Mouse (Mus musculus): Measurements from ENCODE around the gene Hsp90ab1. TPM values are rescaled to one million over a fixed set of nuclear protein-coding genes. Genes with fewer than 3 reads are reported as not detected.

Hsp90ab1 gene
- polyA plus RNA-seq (2015; fragmentation: Nextera tagmentation; extraction: Ambion mirVana): 483 and 505 TPM in 2 replicates

DNA sequence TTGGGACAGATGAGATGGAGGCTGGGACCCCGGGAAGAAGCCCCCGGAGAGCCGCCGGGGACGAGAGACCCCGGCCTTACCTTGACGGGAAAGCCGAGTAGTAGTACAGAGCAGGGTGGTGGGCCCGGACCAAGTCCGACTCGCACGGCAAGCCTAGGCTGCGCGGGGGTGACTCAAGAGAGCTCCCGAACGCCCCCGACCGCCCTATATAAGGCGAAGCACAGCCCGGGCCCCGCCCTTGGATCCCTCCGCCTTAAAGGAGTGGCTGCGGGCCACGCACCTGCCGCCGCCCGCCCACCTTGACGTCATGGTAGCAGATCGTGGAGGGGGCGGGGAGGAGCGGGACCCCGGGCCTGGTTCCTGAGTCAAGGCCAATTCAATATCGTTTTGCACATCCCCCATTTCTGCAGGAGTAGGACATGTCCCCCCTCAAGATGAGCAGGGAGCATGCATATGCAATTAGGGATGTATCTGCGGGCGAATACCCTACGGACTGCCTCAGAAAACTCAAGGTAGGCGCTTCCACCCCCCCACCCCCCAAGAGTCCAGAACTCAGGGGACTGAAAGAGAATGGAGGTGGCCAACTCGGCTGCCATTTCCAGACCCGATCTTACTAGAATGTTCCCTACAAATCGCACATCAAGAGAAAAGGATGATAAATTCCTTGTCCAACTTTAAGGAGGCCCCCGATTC is at the start of gene Hsp90ab1:
TSS of gene Hsp90ab1 (minus strand) at position 185 of the 693 bp plus-strand sequence.
- H3K9ac ChIP-seq (ENCODE audit: low read depth, low read length): peak within 1 kb of the TSS; percentile 97
- no peaks in the 10 kb centered on the region for H3K27me3 ChIP-seq (replicated peaks; ENCODE audit: control insufficient read depth, insufficient read depth, low read length)
- H3K4me2 ChIP-seq (replicated peaks; ENCODE audit: low read depth): peak within 1 kb of the TSS; percentile 86
- peak within 1 kb of the TSS; percentile 100 for H3K4me3 ChIP-seq (ENCODE audit: low read depth, low read length)
- WGBS: under 1% methylated on average over 41 of the region's 41 CpGs
- no peaks in the 10 kb centered on the region for H3K9me3 ChIP-seq (ENCODE audit: control insufficient read depth)
- no peak for TF ChIP-seq CTCF (IDR thresholded peaks at IDR 0.05; ENCODE audit: low read depth)
- peak; percentile 81 for ATAC-seq
- peaks cover 32% of the 10 kb centered on the region for H3K36me3 ChIP-seq (ENCODE audit: control insufficient read depth, insufficient read depth)
- H3K4me1 ChIP-seq (replicated peaks; ENCODE audit: control insufficient read depth, insufficient read depth, low read length): peaks cover 9% of the 10 kb centered on the region
- H3K27ac ChIP-seq (ENCODE audit: low read depth, low read length): peak within 1 kb of the TSS; percentile 95

DNA sequence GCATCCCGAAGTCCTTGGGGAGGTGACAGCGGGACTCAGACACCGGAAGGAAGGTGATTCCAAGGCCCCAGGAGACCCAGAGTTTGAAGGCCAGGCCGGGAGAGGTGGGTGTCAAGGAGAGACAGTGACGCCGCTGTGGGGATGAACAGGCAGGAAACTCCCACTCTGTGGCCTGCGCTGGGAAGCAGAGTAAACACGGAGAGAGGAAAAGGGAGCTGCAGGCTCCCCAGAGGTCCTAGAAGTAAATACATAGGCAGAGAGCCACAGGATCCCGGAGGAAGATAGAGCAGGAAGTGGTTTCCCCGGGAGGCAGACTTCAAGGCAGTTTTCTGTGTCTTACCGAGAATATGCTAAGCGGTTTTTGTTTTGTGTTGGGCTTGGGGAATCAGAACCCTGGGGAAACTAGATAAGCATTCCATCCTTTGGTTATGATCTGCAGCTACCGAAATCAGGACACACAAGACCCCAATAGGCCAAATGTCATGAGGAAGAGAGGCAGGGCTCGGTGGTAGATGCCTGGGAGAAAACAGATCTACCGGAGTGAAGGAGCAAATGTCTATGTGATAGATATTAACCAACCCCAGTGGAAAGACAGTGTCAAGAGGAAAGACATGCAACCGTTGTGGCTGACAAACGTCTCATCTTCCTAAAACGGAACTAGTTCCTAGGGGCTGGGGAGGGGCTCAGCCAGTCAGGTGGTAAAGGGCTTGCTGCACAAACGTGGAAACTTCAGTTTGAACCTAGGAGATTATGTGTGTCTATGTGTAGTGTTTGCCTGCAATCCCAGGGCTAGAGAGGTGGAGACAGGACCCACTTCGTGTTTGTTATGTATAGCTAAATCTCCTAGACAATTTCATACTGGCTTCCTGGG is 46.5 kb upstream of the Hsp90ab1 start:
- 0 out of 2 replicates have a peak, but pooled peaks cover 5% of the 10 kb centered on the region for H3K4me1 ChIP-seq (replicated peaks; ENCODE audit: control insufficient read depth, insufficient read depth, low read length)
- 0 out of 2 replicates have a peak, but pooled peaks have one; percentile 19 for ATAC-seq
- H3K27ac ChIP-seq (ENCODE audit: low read depth, low read length): peak overlapping the region; percentile 70
- H3K36me3 ChIP-seq (ENCODE audit: control insufficient read depth, insufficient read depth): no peaks in the 10 kb centered on the region
- no peak for TF ChIP-seq CTCF (IDR thresholded peaks at IDR 0.05; ENCODE audit: low read depth)
- no peaks in the 10 kb centered on the region for H3K27me3 ChIP-seq (replicated peaks; ENCODE audit: control insufficient read depth, insufficient read depth, low read length)
- WGBS: 22% methylated on average over 20 of the region's 20 CpGs
- H3K9me3 ChIP-seq (ENCODE audit: control insufficient read depth): no peaks in the 10 kb centered on the region
- peak overlapping the region; percentile 42 for H3K9ac ChIP-seq (ENCODE audit: low read depth, low read length)
- peak overlapping the region; percentile 22 for H3K4me3 ChIP-seq (ENCODE audit: low read depth, low read length)
- H3K4me2 ChIP-seq (replicated peaks; ENCODE audit: low read depth): peak overlapping the region; percentile 52

DNA sequence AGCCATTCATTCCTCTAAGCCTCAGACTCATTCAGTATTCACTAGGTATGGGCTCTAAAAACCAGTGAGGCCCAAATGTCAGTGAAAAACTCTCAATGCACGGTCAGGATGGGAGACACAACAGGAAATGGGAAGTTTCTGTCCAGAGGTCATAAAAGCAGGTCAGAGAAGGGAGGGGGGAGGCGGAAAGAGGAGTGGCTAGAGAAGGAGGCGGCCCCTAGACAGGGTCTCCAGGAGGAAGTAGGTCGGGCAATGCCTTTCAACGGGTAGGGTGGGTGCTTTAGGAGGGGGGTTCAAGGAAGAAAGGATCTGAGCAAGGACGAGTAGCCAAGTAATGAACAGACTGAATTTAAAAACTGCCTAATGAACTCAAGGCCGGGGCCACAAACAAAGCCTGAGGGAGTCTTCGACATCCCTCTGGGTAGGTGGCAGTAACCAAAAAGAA is 45.9 kb upstream of the Hsp90ab1 start:
- H3K4me2 ChIP-seq (replicated peaks; ENCODE audit: low read depth): peak overlapping the region; percentile 52
- no peaks in the 10 kb centered on the region for H3K36me3 ChIP-seq (ENCODE audit: control insufficient read depth, insufficient read depth)
- no peaks in the 10 kb centered on the region for H3K27me3 ChIP-seq (replicated peaks; ENCODE audit: control insufficient read depth, insufficient read depth, low read length)
- H3K4me3 ChIP-seq (ENCODE audit: low read depth, low read length): peak overlapping the region; percentile 22
- H3K9ac ChIP-seq (ENCODE audit: low read depth, low read length): peak overlapping the region; percentile 42
- no peaks in the 10 kb centered on the region for H3K9me3 ChIP-seq (ENCODE audit: control insufficient read depth)
- 0 out of 2 replicates have a peak, but pooled peaks cover 5% of the 10 kb centered on the region for H3K4me1 ChIP-seq (replicated peaks; ENCODE audit: control insufficient read depth, insufficient read depth, low read length)
- TF ChIP-seq CTCF (IDR thresholded peaks at IDR 0.05; ENCODE audit: low read depth): no peak
- 24% methylated on average over 8 of the region's 8 CpGs for WGBS
- ATAC-seq: no peak
- H3K27ac ChIP-seq (ENCODE audit: low read depth, low read length): peak overlapping the region; percentile 70

- Histone ChIP-seq H3K27me3 (replicated peaks; ENCODE audit: control insufficient read depth, insufficient read depth, low read length) (no peaks in the 10 kb centered on the region), H3K27ac (ENCODE audit: low read depth, low read length) (no peak overlapping the region), H3K4me2 (replicated peaks; ENCODE audit: low read depth) (no peak overlapping the region), H3K9me3 (ENCODE audit: control insufficient read depth) (no peaks in the 10 kb centered on the region), H3K9ac (ENCODE audit: low read depth, low read length) (no peak overlapping the region), H3K36me3 (ENCODE audit: control insufficient read depth, insufficient read depth) (no peaks in the 10 kb centered on the region), H3K4me1 (replicated peaks; ENCODE audit: control insufficient read depth, insufficient read depth, low read length) (0 out of 2 replicates have a peak, but pooled peaks cover 5% of the 10 kb centered on the region), H3K4me3 (ENCODE audit: low read depth, low read length) (no peak overlapping the region)
- TF ChIP-seq CTCF (IDR thresholded peaks at IDR 0.05; ENCODE audit: low read depth): no peak
- no peak for ATAC-seq
- WGBS: 69% methylated on average over 6 of the region's 6 CpGs
These were observed 44.6 kb upstream of the Hsp90ab1 start for GRCm38 (mm10) chr17:45617655-45618054.

GRCm38 (mm10) chr17:45616679-45617078 is 43.6 kb upstream of the Hsp90ab1 start:
- Histone ChIP-seq H3K9ac (ENCODE audit: low read depth, low read length) (no peak overlapping the region), H3K9me3 (ENCODE audit: control insufficient read depth) (no peaks in the 10 kb centered on the region), H3K27ac (ENCODE audit: low read depth, low read length) (no peak overlapping the region), H3K27me3 (replicated peaks; ENCODE audit: control insufficient read depth, insufficient read depth, low read length) (no peaks in the 10 kb centered on the region), H3K4me2 (replicated peaks; ENCODE audit: low read depth) (no peak overlapping the region), H3K4me3 (ENCODE audit: low read depth, low read length) (no peak overlapping the region), H3K36me3 (ENCODE audit: control insufficient read depth, insufficient read depth) (no peaks in the 10 kb centered on the region), H3K4me1 (replicated peaks; ENCODE audit: control insufficient read depth, insufficient read depth, low read length) (0 out of 2 replicates have a peak, but pooled peaks cover 5% of the 10 kb centered on the region)
- no peak for ATAC-seq
- 80% methylated on average over 3 of the region's 3 CpGs for WGBS
- no peak for TF ChIP-seq CTCF (IDR thresholded peaks at IDR 0.05; ENCODE audit: low read depth)
